In genomic region chr2:166270007-166270406, GRCm38 (mm10) we compare ENCODE assay signal across 25 mouse cellular contexts.
"Had no signal": no experiment of that assay in that cellular context is flagged by ENCODE, and none has a peak within 500 bp of the region (broad histone marks: within the 10 kb centered on the region; RNA-seq: fewer than 3 reads in every experiment).

No protein-coding gene starts in this region.

- DNase-seq: gastrocnemius, postnatal 14 days; gastrocnemius, postnatal 36 days; heart, adult 2 months; heart, postnatal 4 days; kidney, adult 18-20 months; kidney, adult 9 months; kidney, postnatal 14 days; kidney, postnatal 4 days; liver, embryonic 13.5 days had no signal

- H3K4me1 ChIP-seq: liver, embryonic 13.5 days; liver, embryonic 15.5 days had no signal

- H3K9me3 ChIP-seq: heart, embryonic 13.5 days; heart, embryonic 15.5 days; hindbrain, embryonic 10.5 days; hindbrain, embryonic 12.5 days; intestine, embryonic 15.5 days; kidney, embryonic 15.5 days; limb, embryonic 13.5 days; limb, embryonic 15.5 days; liver, embryonic 13.5 days; liver, embryonic 15.5 days had no signal

- H3K4me3 ChIP-seq: heart, adult 2 months; heart, embryonic 13.5 days; heart, embryonic 15.5 days; hindbrain, embryonic 10.5 days; hindbrain, embryonic 12.5 days; intestine, embryonic 15.5 days; kidney, embryonic 15.5 days; layer of hippocampus, adult 2 months; left cerebral cortex, adult 2 months; limb, embryonic 13.5 days; limb, embryonic 15.5 days; liver, embryonic 13.5 days; liver, embryonic 15.5 days had no signal

- H3K27me3 ChIP-seq: heart, embryonic 15.5 days; intestine, embryonic 15.5 days; kidney, embryonic 15.5 days; limb, embryonic 13.5 days; limb, embryonic 15.5 days; liver, embryonic 13.5 days; liver, embryonic 15.5 days had no signal

- ATAC-seq: hindbrain, embryonic 16.5 days; inflammation-experienced regulatory T-cells, adult 6 months; intestine, embryonic 15.5 days; intestine, postnatal 0 days had no signal

- H3K27ac ChIP-seq: heart, adult 2 months; heart, embryonic 13.5 days; heart, embryonic 15.5 days; hindbrain, embryonic 10.5 days; hindbrain, embryonic 12.5 days; hindbrain, embryonic 14.5 days; intestine, embryonic 15.5 days; kidney, embryonic 15.5 days; kidney, postnatal 0 days; layer of hippocampus, adult 2 months; left cerebral cortex, adult 2 months; limb, embryonic 13.5 days; limb, embryonic 15.5 days; liver, embryonic 13.5 days; liver, embryonic 15.5 days had no signal

- H3K36me3 ChIP-seq: heart, embryonic 13.5 days; heart, embryonic 15.5 days; hindbrain, embryonic 10.5 days; hindbrain, embryonic 12.5 days; intestine, embryonic 15.5 days; kidney, embryonic 15.5 days; limb, embryonic 13.5 days; limb, embryonic 15.5 days; liver, embryonic 13.5 days; liver, embryonic 15.5 days had no signal
